ENCODE assay signal across 8 mouse cellular contexts in genomic region chr12:102579041-102579440, GRCm38 (mm10). TPM values are rescaled to one million over a fixed set of nuclear protein-coding genes. Genes with fewer than 3 reads are reported as not detected.
DNase-seq lines count a peak whose midpoint lies in the region; ATAC-seq and TF ChIP-seq lines count a peak whose summit lies in the region.

No protein-coding gene starts in this region.

- no peak overlapping the region for H3K9ac ChIP-seq in forebrain, embryonic 14.5 days (ENCODE audit: low read length)
- no peak overlapping the region for H3K9ac ChIP-seq in hindbrain, embryonic 14.5 days

- no peak overlapping the region for H3K27ac ChIP-seq in forebrain, embryonic 14.5 days (ENCODE audit: low read depth, low read length)
- H3K27ac ChIP-seq in hindbrain, embryonic 14.5 days = no peak overlapping the region

- H3K36me3 ChIP-seq in E14TG2a.4 (ENCODE audit: insufficient read depth, low read length) = peaks cover 100% of the 10 kb centered on the region
- peaks cover 44% of the 10 kb centered on the region for H3K36me3 ChIP-seq in forebrain, embryonic 14.5 days (ENCODE audit: control insufficient read depth, insufficient read depth, low read length)
- peaks cover 15% of the 10 kb centered on the region; the same call in 1 of the 2 replicates for H3K36me3 ChIP-seq in hindbrain, embryonic 14.5 days (replicated peaks; ENCODE audit: control insufficient read depth, insufficient read depth)

- DNase-seq in c-Kit-positive CD71-positive TER-119-negative erythroid progenitor cells, embryonic 14.5 days (ENCODE audit: low read depth) = peak; percentile 29
- peak; percentile 72 for DNase-seq in forebrain, embryonic 14.5 days (ENCODE audit: low spot score)
- DNase-seq in hindbrain, embryonic 14.5 days (ENCODE audit: low spot score) = peak; percentile 76
- DNase-seq in layer of hippocampus, postnatal 36 days = peak; percentile 78 to 79
- peak; percentile 81 to 85 for DNase-seq in right cerebral cortex, adult 2 months (ENCODE audit: low spot score in 2 of 2)
- DNase-seq in urinary bladder, adult 2 months (ENCODE audit: low spot score) = peak; percentile 67

- H3K9me3 ChIP-seq in E14TG2a.4 (ENCODE audit: low read length) = no peaks in the 10 kb centered on the region
- H3K9me3 ChIP-seq in forebrain, embryonic 14.5 days (replicated peaks; ENCODE audit: control insufficient read depth, low read length) = no peaks in the 10 kb centered on the region
- no peaks in the 10 kb centered on the region for H3K9me3 ChIP-seq in hindbrain, embryonic 14.5 days (ENCODE audit: control insufficient read depth, low read length)

- peak; percentile 82 for ATAC-seq in forebrain, embryonic 14.5 days
- peak; percentile 72 for ATAC-seq in hindbrain, embryonic 14.5 days (ENCODE audit: low FRiP score)
- ATAC-seq in megakaryocyte progenitor cell, adult 5-6 weeks (replicated peaks; ENCODE audit: poor library complexity) = peak; percentile 86

- TF ChIP-seq CTCF in E14TG2a.4 (conservative IDR thresholded peaks at IDR 0.05; ENCODE audit: low read length) = peak; percentile 59

- H3K4me2 ChIP-seq in forebrain, embryonic 14.5 days (ENCODE audit: low read length) = no peak overlapping the region
- no peak overlapping the region for H3K4me2 ChIP-seq in hindbrain, embryonic 14.5 days (replicated peaks)

- H3K4me3 ChIP-seq in E14TG2a.4 (replicated peaks; ENCODE audit: low read length) = no peak overlapping the region
- no peak overlapping the region for H3K4me3 ChIP-seq in forebrain, embryonic 14.5 days (ENCODE audit: low read depth, low read length)
- no peak overlapping the region for H3K4me3 ChIP-seq in hindbrain, embryonic 14.5 days (replicated peaks; ENCODE audit: low read length)

- H3K27me3 ChIP-seq in E14TG2a.4 (ENCODE audit: insufficient read depth, low read length) = no peaks in the 10 kb centered on the region
- H3K27me3 ChIP-seq in forebrain, embryonic 14.5 days (replicated peaks; ENCODE audit: control insufficient read depth, insufficient read depth, low read length) = no peaks in the 10 kb centered on the region
- no peaks in the 10 kb centered on the region for H3K27me3 ChIP-seq in hindbrain, embryonic 14.5 days (ENCODE audit: control insufficient read depth, insufficient read depth, low read length)

- H3K4me1 ChIP-seq in E14TG2a.4 (replicated peaks; ENCODE audit: low read depth, low read length) = peaks cover 54% of the 10 kb centered on the region
- H3K4me1 ChIP-seq in forebrain, embryonic 14.5 days (ENCODE audit: control insufficient read depth, insufficient read depth, low read length) = no peaks in the 10 kb centered on the region
- H3K4me1 ChIP-seq in hindbrain, embryonic 14.5 days (replicated peaks; ENCODE audit: control insufficient read depth, insufficient read depth, low read length) = no peaks in the 10 kb centered on the region

- 66% methylated on average over 6 of the region's 6 CpGs for WGBS in forebrain, embryonic 14.5 days
- WGBS in hindbrain, embryonic 14.5 days = 67% methylated on average over 6 of the region's 6 CpGs

RNA-seq across cellular contexts. Expression of gene Chga, which starts 24.3 kb away (rescaled TPM):
- polyA plus RNA-seq in forebrain, embryonic 14.5 days (2014; fragmentation: Nextera tagmentation; extraction: Ambion mirVana) = 63.3 and 76.8 TPM in 2 replicates
- polyA plus RNA-seq in hindbrain, embryonic 14.5 days (2014; fragmentation: Nextera tagmentation; extraction: Ambion mirVana) = 109 and 123 TPM in 2 replicates
- total RNA-seq in layer of hippocampus, postnatal 36 days (2021) = 100 to 1,000 TPM; 125 to 130 TPM
- not detected in 2 replicates for total RNA-seq in megakaryocyte progenitor cell, adult 5-6 weeks (2015)
- total RNA-seq in megakaryocyte progenitor cell, adult 5-6 weeks (2017) = not detected in 2 replicates
- polyA plus RNA-seq in urinary bladder, adult 2 months (2012; rRNA removed) = 0.19 and 0.35 TPM in 2 replicates

Comparison
In these comparisons a context has a peak if more than half of its experiments do, and no peak if none do; other contexts are left out.
1. DNase-seq: peak in every context shown above with its lines; median percentile 83 in right cerebral cortex, adult 2 months; 78 in layer of hippocampus, postnatal 36 days; 76 in hindbrain, embryonic 14.5 days; 72 in forebrain, embryonic 14.5 days; 67 in urinary bladder, adult 2 months; 29 in c-Kit-positive CD71-positive TER-119-negative erythroid progenitor cells, embryonic 14.5 days.
2. RNA of gene Chga, which starts 24.3 kb away (polyA plus RNA-seq): 109 to 123 TPM in hindbrain, embryonic 14.5 days and 63.3 to 76.8 TPM in forebrain, embryonic 14.5 days; 0.19 to 0.35 TPM in urinary bladder, adult 2 months; every median in the first group is over 10 times any median in the second.
3. Peak in every context shown above with its lines, with median percentiles within 50 percentile points of each other: ATAC-seq.